Mouse (Mus musculus) small intestine, adult 2 months (tissue): Measurements from ENCODE around the gene Gtf2i.

Experiments used
- CTCF ChIP-seq: fragments of 200-500 bp; IDR thresholded peaks from 2 replicates; pipeline ENCODE4 v1.5.1; 2012; ENCODE audit warnings: low read depth, mild to moderate bottlenecking, control low read depth, inconsistent platforms, low read length, moderate library complexity, mixed read lengths; ENCODE audit not compliant: insufficient replicate concordance, insufficient read length; ENCODE audit errors: extremely low read depth
- POLR2A ChIP-seq: fragments of 200-500 bp; IDR thresholded peaks from 2 replicates; pipeline ENCODE4 v1.6.1; 2012; ENCODE audit warnings: low read depth, mild to moderate bottlenecking, control low read depth, inconsistent platforms, low read length, moderate library complexity

DNA sequence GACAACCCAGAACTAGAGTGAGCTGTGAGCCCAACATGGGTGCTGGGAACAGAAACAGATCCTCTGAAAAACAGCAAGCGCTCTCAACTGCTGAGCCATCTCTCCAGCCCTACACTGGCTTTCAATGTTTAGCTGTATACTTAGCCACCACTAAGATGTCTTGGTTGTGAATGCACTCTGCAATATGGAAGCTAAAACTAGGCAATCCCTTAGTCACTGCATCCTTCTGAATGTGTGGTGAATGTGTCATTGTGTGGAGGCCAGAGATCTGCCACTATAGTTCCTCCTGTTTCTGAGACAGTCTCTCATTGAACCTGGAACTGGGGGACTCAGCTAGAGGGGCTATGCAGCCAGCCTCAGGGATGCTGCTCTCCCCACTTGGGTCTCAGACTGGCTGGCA, 5.2 kb downstream of the Gtf2i start:
- TF ChIP-seq CTCF: no peak
- no peak for TF ChIP-seq POLR2A
